Mouse (Mus musculus) G1E (cell line): ENCODE measurements around the gene Cyp11a1. TPM values are rescaled to one million over a fixed set of nuclear protein-coding genes. Genes with fewer than 3 reads are reported as not detected.

Experiments used
- ATAC-seq: 2 replicates; pipeline ENCODE4 v1.8.0; 2016; ENCODE audit warnings: mild to moderate bottlenecking; ENCODE audit not compliant: insufficient number of reproducible peaks, poor library complexity, low FRiP score, severe bottlenecking; ENCODE audit errors: extremely low read depth
- DNase-seq: peaks from one replicate; pipeline ENCODE4 v3.0.0; 2012; ENCODE audit warnings: low spot score
- H3K27me3 ChIP-seq: 2 replicates; pipeline ENCODE4 v1.6.1; 2012; ENCODE audit warnings: mild to moderate bottlenecking, low read length, inconsistent platforms; ENCODE audit not compliant: insufficient read depth
- H3K36me3 ChIP-seq: replicated peaks from 2 replicates; pipeline ENCODE3; 2012; ENCODE audit warnings: mild to moderate bottlenecking, inconsistent platforms
- H3K4me1 ChIP-seq: 2 replicates; pipeline ENCODE4 v1.6.1; 2012; ENCODE audit warnings: low read depth, low read length, inconsistent platforms, mixed read lengths; ENCODE audit not compliant: insufficient read depth
- H3K4me3 ChIP-seq: 2 replicates; pipeline ENCODE4 v1.5.1; 2012; ENCODE audit warnings: low read depth, mild to moderate bottlenecking, inconsistent platforms, low read length, moderate library complexity, mixed read lengths
- H3K9me3 ChIP-seq: replicated peaks from 2 replicates; pipeline ENCODE4 v1.6.1; 2012; ENCODE audit warnings: inconsistent platforms
- CTCF ChIP-seq: IDR thresholded peaks from 2 replicates; pipeline ENCODE4 v1.5.1; 2012; ENCODE audit warnings: low read depth, low read length, inconsistent platforms, mixed read lengths
- GATA1 ChIP-seq: IDR thresholded peaks from 2 replicates; pipeline ENCODE4 v1.6.1; 2012; ENCODE audit warnings: borderline replicate concordance, low read length, inconsistent platforms, mixed read lengths
- GATA2 ChIP-seq: IDR thresholded peaks from 2 replicates; pipeline ENCODE4 v1.6.1; 2012; ENCODE audit warnings: low read depth, low read length, inconsistent platforms, borderline replicate concordance
- POLR2AphosphoS5 ChIP-seq: IDR thresholded peaks from 2 replicates; pipeline ENCODE4 v1.6.1; 2012; ENCODE audit warnings: low read depth, low read length, inconsistent platforms; ENCODE audit not compliant: insufficient replicate concordance
- TAL1 ChIP-seq: conservative IDR thresholded peaks from 2 replicates; pipeline ENCODE4 v1.6.1; 2012; ENCODE audit warnings: low read depth, low read length, inconsistent platforms, mixed read lengths
- polyA plus RNA-seq: library from polyadenylated mRNA; stranded (reverse); fragments of >175 nt; gene quantifications from 2 replicates; pipeline ENCODE4 v1.2.3, GENCODE M21; 2012
- total RNA-seq, 2 experiments: library from RNA; stranded (forward) in 1 of 2; stranded (reverse) in 1 of 2; fragments of 200-1000 nt in 1 of 2; fragments of >200 nt in 1 of 2; fragmentation: Nextera tagmentation in 1 of 2; gene quantifications; 2 replicates each; pipeline ENCODE4 v1.2.3; 2014 to 2017

Cyp11a1 gene
- total and polyA plus RNA-seq, 3 experiments, result 0.12 to 18.2 (median 0.68) TPM

- H3K36me3 ChIP-seq, result no peaks in the 10 kb centered on the region
- TF ChIP-seq POLR2AphosphoS5, result no peak
- no peak for TF ChIP-seq GATA2
- no peak for TF ChIP-seq GATA1
- no peak for TF ChIP-seq TAL1
- no peak for TF ChIP-seq CTCF
- DNase-seq (peak; percentile 22), ATAC-seq (no peak)
- peaks cover 8% of the 10 kb centered on the region for H3K27me3 ChIP-seq
- no peaks in the 10 kb centered on the region for H3K4me1 ChIP-seq
- H3K9me3 ChIP-seq, result no peaks in the 10 kb centered on the region
- no peak overlapping the region for H3K4me3 ChIP-seq
Measured at GRCm38 (mm10) chr9:58053102-58053501, 46.9 kb downstream of the Cyp11a1 start.

- no peaks in the 10 kb centered on the region for H3K36me3 ChIP-seq
- H3K4me1 ChIP-seq, result no peaks in the 10 kb centered on the region
- no peak for TF ChIP-seq GATA2
- no peak for TF ChIP-seq POLR2AphosphoS5
- no peak for TF ChIP-seq TAL1
- no peak for TF ChIP-seq CTCF
- DNase-seq (no peak), ATAC-seq (no peak)
- peaks cover 8% of the 10 kb centered on the region for H3K27me3 ChIP-seq
- H3K9me3 ChIP-seq, result no peaks in the 10 kb centered on the region
- no peak overlapping the region for H3K4me3 ChIP-seq
Measured at GRCm38 (mm10) chr9:58053544-58053943, 47.3 kb downstream of the Cyp11a1 start.

GRCm38 (mm10) chr9:58054032-58054431, 47.8 kb downstream of the Cyp11a1 start:
- no peak overlapping the region for H3K4me3 ChIP-seq
- no peaks in the 10 kb centered on the region for H3K9me3 ChIP-seq
- DNase-seq (no peak), ATAC-seq (no peak)
- H3K27me3 ChIP-seq, result peaks cover 8% of the 10 kb centered on the region
- no peaks in the 10 kb centered on the region for H3K4me1 ChIP-seq
- TF ChIP-seq POLR2AphosphoS5 (no peak), GATA1 (no peak), GATA2 (no peak), CTCF (no peak), TAL1 (no peak)
- H3K36me3 ChIP-seq, result no peaks in the 10 kb centered on the region

- H3K4me3 ChIP-seq, result no peak overlapping the region
- DNase-seq, result no peak
- peaks cover 8% of the 10 kb centered on the region; the same call in 1 of the 2 replicates for H3K27me3 ChIP-seq
- no peaks in the 10 kb centered on the region for H3K4me1 ChIP-seq
- TF ChIP-seq CTCF, result no peak
- no peak for TF ChIP-seq GATA2
- no peak for TF ChIP-seq POLR2AphosphoS5
- TF ChIP-seq GATA1, result no peak
- TF ChIP-seq TAL1, result no peak
- ATAC-seq, result no peak
- no peaks in the 10 kb centered on the region for H3K36me3 ChIP-seq
- no peaks in the 10 kb centered on the region for H3K9me3 ChIP-seq
Measured at GRCm38 (mm10) chr9:58055666-58056065, 49.5 kb downstream of the Cyp11a1 start.

GRCm38 (mm10) chr9:58059920-58060319, 53.7 kb downstream of the Cyp11a1 start:
- DNase-seq (no peak), ATAC-seq (no peak)
- H3K4me3 ChIP-seq, result no peak overlapping the region
- peaks cover 9% of the 10 kb centered on the region; the same call in 1 of the 2 replicates for H3K27me3 ChIP-seq
- TF ChIP-seq GATA2 (no peak), CTCF (no peak)
- H3K4me1 ChIP-seq, result no peaks in the 10 kb centered on the region; the same call in 1 of the 2 replicates
- no peaks in the 10 kb centered on the region for H3K36me3 ChIP-seq
- H3K9me3 ChIP-seq, result no peaks in the 10 kb centered on the region

GRCm38 (mm10) chr9:58060677-58061667, 54.8 kb downstream of the Cyp11a1 start:
- H3K4me1 ChIP-seq, result no peaks in the 10 kb centered on the region; the same call in 1 of the 2 replicates
- no peaks in the 10 kb centered on the region for H3K36me3 ChIP-seq
- TF ChIP-seq CTCF, result no peak
- TF ChIP-seq GATA1, result no peak
- no peak overlapping the region for H3K4me3 ChIP-seq
- peaks cover 5% of the 10 kb centered on the region; the same call in 1 of the 2 replicates for H3K27me3 ChIP-seq
- H3K9me3 ChIP-seq, result no peaks in the 10 kb centered on the region
- ATAC-seq (peak; percentile 15; the same call in 1 of the 2 replicates), DNase-seq (peak; percentile 59)

GRCm38 (mm10) chr9:58063531-58063930, 57.3 kb downstream of the Cyp11a1 start, which contains the start of gene Stra6:
Gene Stra6 (plus strand): TSS chr9:58063788.
- Histone ChIP-seq H3K4me3 (no peak within 1 kb of the TSS), H3K9me3 (no peaks in the 10 kb centered on the region), H3K36me3 (no peaks in the 10 kb centered on the region), H3K4me1 (no peaks in the 10 kb centered on the region; the same call in 1 of the 2 replicates), H3K27me3 (peaks cover 7% of the 10 kb centered on the region; the same call in 1 of the 2 replicates)
- ATAC-seq (no peak), DNase-seq (no peak)
- no peak for TF ChIP-seq POLR2AphosphoS5
- no peak for TF ChIP-seq TAL1
- no peak for TF ChIP-seq CTCF
